Mouse (Mus musculus) heart, embryonic 15.5 days (tissue): ENCODE results near the gene Pgap3. TPM values are rescaled to one million over a fixed set of nuclear protein-coding genes. Genes with fewer than 3 reads are reported as not detected.
A peak's percentile ranks its signal among the peaks of the same experiment; 100 is the strongest.

Experiments used
- ATAC-seq: fragments of 200-750 bp; cut with Nextera tagmentation; replicated peaks from 2 replicates; pipeline ENCODE4 v1.8.0; 2017; ENCODE audit warnings: low read depth, moderate TSS enrichment; ENCODE audit not compliant: insufficient number of reproducible peaks, insufficient read depth, low FRiP score
- H3K27ac ChIP-seq: fragments of 300-500 bp; sonication (generic); 2 replicates; pipeline ENCODE4 v1.5.1; 2015; ENCODE audit warnings: mild to moderate bottlenecking, inconsistent platforms
- H3K27me3 ChIP-seq: fragments of 300-500 bp; sonication (generic); 2 replicates; pipeline ENCODE4 v1.6.1; 2015; ENCODE audit warnings: inconsistent platforms
- H3K36me3 ChIP-seq: fragments of 300-500 bp; sonication (generic); 2 replicates; pipeline ENCODE4 v1.6.1; 2015; ENCODE audit warnings: mild to moderate bottlenecking, inconsistent platforms
- H3K4me1 ChIP-seq: fragments of 300-500 bp; sonication (generic); replicated peaks from 2 replicates; pipeline ENCODE4 v1.6.1; 2015; ENCODE audit warnings: inconsistent platforms
- H3K4me2 ChIP-seq: fragments of 300-500 bp; sonication (generic); 2 replicates; pipeline ENCODE4 v1.6.1; 2015; ENCODE audit warnings: inconsistent platforms, mild to moderate bottlenecking, moderate library complexity
- H3K4me3 ChIP-seq: fragments of 300-500 bp; sonication (generic); 2 replicates; pipeline ENCODE4 v1.5.1; 2015; ENCODE audit warnings: mild to moderate bottlenecking, inconsistent platforms
- H3K9ac ChIP-seq: fragments of 300-500 bp; sonication (generic); 2 replicates; pipeline ENCODE4 v1.6.1; 2015; ENCODE audit warnings: mild to moderate bottlenecking, inconsistent platforms
- H3K9me3 ChIP-seq: fragments of 300-500 bp; sonication (generic); replicated peaks from 2 replicates; pipeline ENCODE4 v1.6.1; 2016; ENCODE audit warnings: inconsistent platforms
- WGBS: fragments of 180-500 bp; shearing (Covaris S2); methylation state at CpG from one replicate; pipeline ENCODE4 v1.1.7; 2015; ENCODE audit warnings: mixed read lengths; 5-methylcytosine and 5-hydroxymethylcytosine counted together
- polyA plus RNA-seq: library from polyadenylated mRNA; unstranded; fragments of >200 nt; fragmentation: Nextera tagmentation; extraction: Ambion mirVana; gene quantifications from 2 replicates; pipeline ENCODE4 v1.2.1, GENCODE M21; 2015

Pgap3 gene
- polyA plus RNA-seq, 1 experiment from 2014 or later = 17.0 TPM

DNA sequence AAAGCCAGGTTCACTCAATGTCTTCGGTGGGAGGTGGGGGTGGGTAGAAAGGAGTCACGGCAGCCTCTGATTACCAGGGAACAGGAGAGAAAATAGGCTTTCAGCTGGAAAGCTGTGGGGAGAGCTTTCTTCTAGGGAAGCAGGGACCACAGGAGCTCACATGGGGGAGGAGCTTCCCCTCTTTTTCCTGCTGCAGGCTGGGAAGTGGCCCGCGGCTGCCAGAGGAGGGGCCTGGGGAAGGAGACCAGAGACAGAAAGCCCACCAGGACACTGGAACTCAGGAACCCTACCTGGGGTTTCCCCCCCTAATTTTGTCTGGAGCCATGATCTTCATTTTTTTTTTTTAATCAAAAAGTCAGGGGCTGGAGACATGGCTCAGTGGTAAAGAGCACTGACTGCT is 59.7 kb downstream of the Pgap3 start:
- Histone ChIP-seq H3K27ac (no peak overlapping the region), H3K4me3 (no peak overlapping the region), H3K4me2 (no peak overlapping the region), H3K9me3 (no peaks in the 10 kb centered on the region), H3K36me3 (no peaks in the 10 kb centered on the region), H3K9ac (no peak overlapping the region), H3K27me3 (peaks cover 65% of the 10 kb centered on the region), H3K4me1 (peaks cover 27% of the 10 kb centered on the region)
- WGBS = 18% methylated on average over 4 of the region's 4 CpGs
- no peak for ATAC-seq

DNA sequence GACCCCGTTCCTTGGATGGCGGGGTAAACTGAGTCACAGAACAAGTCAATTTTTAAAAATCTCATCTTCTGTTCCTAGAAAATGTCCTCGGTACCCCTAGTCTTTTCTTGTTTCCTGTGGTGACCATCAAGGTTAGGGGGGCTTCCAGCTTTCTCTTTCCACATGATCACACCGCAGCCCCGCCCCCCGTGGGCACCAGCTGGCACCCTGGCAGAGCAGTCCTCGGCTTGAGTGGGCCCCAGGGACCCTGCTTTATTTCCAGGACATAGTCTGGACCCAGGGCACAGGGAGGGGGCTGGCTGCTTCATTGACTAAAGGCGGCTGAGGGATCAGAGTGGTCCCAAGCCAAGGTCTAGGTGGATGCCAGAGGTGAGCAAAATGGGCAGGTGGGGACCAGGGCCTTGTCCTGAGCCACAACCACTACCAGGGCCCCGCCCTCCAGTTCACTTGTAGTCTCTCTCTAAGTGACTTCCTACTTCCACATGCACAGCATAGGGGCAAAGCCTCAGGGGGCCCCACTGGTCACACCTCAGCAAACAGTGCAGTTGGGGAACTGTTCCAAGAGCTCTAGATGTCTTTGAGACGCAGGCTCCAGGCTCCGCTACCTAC is 60.5 kb downstream of the Pgap3 start:
- no peaks in the 10 kb centered on the region for H3K9me3 ChIP-seq
- H3K4me1 ChIP-seq = peaks cover 26% of the 10 kb centered on the region
- 18% methylated on average over 11 of the region's 11 CpGs for WGBS
- peak overlapping the region; percentile 98 for H3K4me2 ChIP-seq
- peak overlapping the region; percentile 63 for H3K4me3 ChIP-seq
- H3K9ac ChIP-seq = peak overlapping the region; percentile 64; the same call in 1 of the 2 replicates
- H3K36me3 ChIP-seq = no peaks in the 10 kb centered on the region
- H3K27me3 ChIP-seq = peaks cover 73% of the 10 kb centered on the region
- ATAC-seq = no peak
- no peak overlapping the region for H3K27ac ChIP-seq

DNA sequence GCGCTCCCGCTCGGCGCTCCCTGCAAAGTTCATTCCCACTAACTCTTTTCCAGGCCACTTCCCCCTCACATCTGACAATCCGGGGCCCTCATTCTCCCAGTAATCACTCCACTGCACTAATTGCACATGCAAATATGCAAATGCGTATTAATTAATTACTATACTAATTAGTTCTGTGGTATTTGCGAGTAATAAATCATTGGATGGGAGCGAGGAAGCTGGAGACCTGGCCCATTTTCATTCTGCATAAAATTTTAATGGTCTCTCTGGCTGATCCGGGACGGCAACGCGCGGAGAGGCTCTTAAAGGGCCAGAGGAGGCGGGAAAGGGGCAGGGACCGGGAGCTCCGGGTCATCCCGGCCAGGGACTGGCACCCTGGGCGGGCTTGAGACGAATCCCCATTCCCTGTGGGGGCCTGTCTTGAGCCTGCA is 61.2 kb downstream of the Pgap3 start:
- WGBS = under 1% methylated on average over 19 of the region's 19 CpGs
- Histone ChIP-seq H3K27ac (no peak overlapping the region), H3K4me1 (peaks cover 33% of the 10 kb centered on the region), H3K36me3 (no peaks in the 10 kb centered on the region), H3K4me2 (peak overlapping the region; percentile 98), H3K9ac (peak overlapping the region; percentile 64), H3K27me3 (peaks cover 80% of the 10 kb centered on the region), H3K4me3 (peak overlapping the region; percentile 63), H3K9me3 (no peaks in the 10 kb centered on the region)
- no peak for ATAC-seq

Other genes starting within 250 kb of the Pgap3 start
- 44.3 and 45.7 TPM in 2 replicates for gene Med1, start 207.2 kb downstream of the Pgap3 start, polyA plus RNA-seq
- 6.1 and 7.0 TPM in 2 replicates for gene Cdk12, start 197.4 kb downstream of the Pgap3 start, polyA plus RNA-seq
- 0.04 TPM in 1 of 2 replicates, not detected in the other for gene Neurod2, start 70.8 kb downstream of the Pgap3 start, polyA plus RNA-seq
- 60.9 and 62.5 TPM in 2 replicates for gene Ppp1r1b, start 52.1 kb downstream of the Pgap3 start, polyA plus RNA-seq
- gene Stard3, start 42.1 kb downstream of the Pgap3 start, polyA plus RNA-seq = 33.9 and 40.5 TPM in 2 replicates
- 154 and 158 TPM in 2 replicates for gene Tcap, start 16.7 kb downstream of the Pgap3 start, polyA plus RNA-seq
- gene Pnmt, start 14.0 kb downstream of the Pgap3 start, polyA plus RNA-seq = 0.52 and 0.57 TPM in 2 replicates
- gene Erbb2, start 12.0 kb upstream of the Pgap3 start, polyA plus RNA-seq = 36.1 and 44.2 TPM in 2 replicates
- 98.8 and 108 TPM in 2 replicates for gene Mien1, start 38.5 kb upstream of the Pgap3 start, polyA plus RNA-seq
- gene Grb7, start 45.9 kb upstream of the Pgap3 start, polyA plus RNA-seq = 1.3 and 5.0 TPM in 2 replicates
- 0.05 and 0.70 TPM in 2 replicates for gene Ikzf3, start 145.5 kb upstream of the Pgap3 start, polyA plus RNA-seq
- gene Zpbp2, start 150.6 kb upstream of the Pgap3 start, polyA plus RNA-seq = 0.11 and 0.43 TPM in 2 replicates
- gene Ormdl3, start 186.9 kb upstream of the Pgap3 start, polyA plus RNA-seq = 55.6 and 68.0 TPM in 2 replicates
- not detected in 2 replicates for gene Lrrc3c, start 197.8 kb upstream of the Pgap3 start, polyA plus RNA-seq
- gene Gm12355, start 225.2 kb upstream of the Pgap3 start, polyA plus RNA-seq = 0.14 and 0.96 TPM in 2 replicates
- not detected in 2 replicates for gene Gsdma3, start 225.9 kb upstream of the Pgap3 start, polyA plus RNA-seq
- not detected in 2 replicates for gene Gsdma2, start 246.3 kb upstream of the Pgap3 start, polyA plus RNA-seq